Mouse (Mus musculus) megakaryocyte, embryonic 14.5 days (primary cell): Measurements from ENCODE around the gene Nell2.

Source experiments
- FLI1 ChIP-seq: IDR thresholded peaks from 2 replicates; pipeline ENCODE4 v1.6.1; 2012; ENCODE audit warnings: low read length, inconsistent platforms, mixed read lengths
- GATA1 ChIP-seq: IDR thresholded peaks from 3 replicates; pipeline ENCODE4 v1.6.1; 2012; ENCODE audit warnings: mixed read lengths, low read length, inconsistent platforms, borderline replicate concordance

DNA sequence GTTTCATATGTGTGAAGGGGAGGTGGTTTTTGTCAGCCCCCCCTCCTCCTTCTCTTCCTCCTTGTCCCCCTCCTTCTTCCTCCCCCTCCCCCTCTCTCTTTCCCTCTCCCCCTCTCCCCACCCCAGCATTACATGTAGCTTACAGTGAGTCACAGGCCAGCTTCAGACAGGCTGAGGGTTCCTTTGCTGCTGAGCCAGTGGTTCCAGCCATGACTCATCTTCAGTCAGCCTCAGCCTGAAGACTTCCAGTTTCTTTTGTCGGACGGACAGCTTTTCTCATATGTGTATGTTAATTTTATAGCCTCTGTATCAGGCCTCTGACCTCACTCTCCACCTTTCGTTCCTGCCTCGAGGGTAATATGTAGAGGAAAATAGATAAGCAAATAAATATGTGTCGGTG lies 344.9 kb downstream of the Nell2 start:
- TF ChIP-seq GATA1 (no peak), FLI1 (no peak)
